Mouse (Mus musculus): ENCODE measurements around the gene Adh1. TPM values are rescaled to one million over a fixed set of nuclear protein-coding genes. Genes with fewer than 3 reads are reported as not detected.

The Adh1 gene
- total RNA-seq, 1 experiment from 2014 or later: not detected

- no peak for ATAC-seq (replicated peaks; ENCODE audit: insufficient number of reproducible peaks, low FRiP score, low TSS enrichment, poor library complexity, severe bottlenecking)
These were observed 21.3 kb upstream of the Adh1 start for GRCm38 (mm10) chr3:138239461-138239860.

- no peak for ATAC-seq (replicated peaks; ENCODE audit: insufficient number of reproducible peaks, low FRiP score, low TSS enrichment, poor library complexity, severe bottlenecking)
These were observed 20.4 kb upstream of the Adh1 start for GRCm38 (mm10) chr3:138240411-138240810.

DNA sequence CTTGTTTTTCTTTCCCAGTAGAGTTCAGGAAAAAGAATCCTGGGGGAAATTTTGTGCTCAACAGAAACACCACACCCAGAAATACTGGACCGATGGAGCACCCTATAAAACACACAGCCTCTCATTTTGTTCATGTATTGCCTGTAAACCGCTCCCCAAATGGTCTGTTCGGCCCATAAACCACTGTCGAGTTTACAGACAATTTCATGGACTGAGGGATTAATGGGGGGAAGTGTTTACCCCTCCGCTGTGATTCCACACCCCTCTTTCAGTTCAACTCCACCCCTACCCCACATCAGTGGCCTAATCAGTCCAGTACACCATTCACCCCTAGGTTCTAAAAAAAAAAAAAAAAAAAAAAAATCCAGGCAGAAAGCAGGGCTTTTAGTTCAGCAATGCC lies 19.8 kb upstream of the Adh1 start:
- no peak for ATAC-seq (replicated peaks; ENCODE audit: insufficient number of reproducible peaks, low FRiP score, low TSS enrichment, poor library complexity, severe bottlenecking)

DNA sequence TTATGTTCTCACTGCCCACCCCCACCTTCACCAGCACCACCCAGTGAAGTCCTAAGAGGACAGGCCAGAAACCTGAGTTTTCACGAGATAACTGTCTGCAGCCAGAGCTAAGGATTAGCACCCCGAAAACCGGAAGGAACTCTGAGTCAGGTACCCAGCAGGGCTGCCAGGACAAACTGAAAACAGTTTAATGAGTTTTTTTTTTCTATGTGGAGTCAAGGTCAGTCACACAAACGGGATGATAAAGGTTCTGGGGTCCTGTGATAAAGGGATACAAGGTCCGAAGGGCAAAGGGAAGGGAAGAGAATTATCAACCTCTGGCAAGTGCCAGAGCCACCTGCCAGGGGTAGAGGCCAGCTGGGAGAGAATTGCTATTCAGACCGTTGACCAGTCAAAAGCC lies 19.4 kb upstream of the Adh1 start:
- ATAC-seq (replicated peaks; ENCODE audit: insufficient number of reproducible peaks, low FRiP score, low TSS enrichment, poor library complexity, severe bottlenecking): no peak

DNA sequence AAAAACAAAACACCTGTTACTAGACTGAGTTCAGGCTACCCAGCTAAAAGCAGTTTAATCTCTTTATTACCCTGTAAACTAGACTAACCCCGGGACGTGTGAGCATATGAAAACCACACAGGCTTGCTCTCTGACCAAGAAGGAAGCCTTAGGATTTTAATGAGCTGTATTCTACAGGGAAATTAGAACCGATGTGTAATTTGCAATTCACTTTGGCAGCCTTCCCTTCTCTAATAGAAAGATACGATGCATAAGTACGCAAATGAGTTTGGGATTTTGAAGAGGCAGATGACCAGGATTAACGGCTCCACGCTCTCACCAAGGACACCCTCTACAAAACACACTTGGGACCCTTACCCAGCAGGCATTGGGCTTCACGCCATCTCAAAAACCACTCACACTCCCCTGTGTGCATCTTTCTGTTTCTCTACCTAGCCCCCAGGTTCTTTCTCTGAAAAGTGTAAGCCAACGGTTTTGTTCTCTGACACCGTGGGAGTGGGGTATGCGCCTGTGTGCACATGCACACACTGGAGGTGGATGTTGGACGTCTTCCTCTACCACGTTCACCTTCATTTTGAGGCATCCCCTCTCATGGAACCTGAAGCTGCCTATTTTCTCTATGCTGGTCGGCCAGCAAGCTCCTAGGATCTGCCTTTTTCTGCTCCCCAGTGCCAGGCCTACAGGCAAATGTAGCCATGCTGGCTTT lies 18.6 kb upstream of the Adh1 start:
- ATAC-seq (replicated peaks; ENCODE audit: insufficient number of reproducible peaks, low FRiP score, low TSS enrichment, poor library complexity, severe bottlenecking): no peak

GRCm38 (mm10) chr3:138242933-138243332 lies 17.9 kb upstream of the Adh1 start:
- no peak for ATAC-seq (replicated peaks; ENCODE audit: insufficient number of reproducible peaks, low FRiP score, low TSS enrichment, poor library complexity, severe bottlenecking)

- no peak for ATAC-seq (replicated peaks; ENCODE audit: insufficient number of reproducible peaks, low FRiP score, low TSS enrichment, poor library complexity, severe bottlenecking)
These were observed 16.4 kb upstream of the Adh1 start for GRCm38 (mm10) chr3:138244338-138244874.

DNA sequence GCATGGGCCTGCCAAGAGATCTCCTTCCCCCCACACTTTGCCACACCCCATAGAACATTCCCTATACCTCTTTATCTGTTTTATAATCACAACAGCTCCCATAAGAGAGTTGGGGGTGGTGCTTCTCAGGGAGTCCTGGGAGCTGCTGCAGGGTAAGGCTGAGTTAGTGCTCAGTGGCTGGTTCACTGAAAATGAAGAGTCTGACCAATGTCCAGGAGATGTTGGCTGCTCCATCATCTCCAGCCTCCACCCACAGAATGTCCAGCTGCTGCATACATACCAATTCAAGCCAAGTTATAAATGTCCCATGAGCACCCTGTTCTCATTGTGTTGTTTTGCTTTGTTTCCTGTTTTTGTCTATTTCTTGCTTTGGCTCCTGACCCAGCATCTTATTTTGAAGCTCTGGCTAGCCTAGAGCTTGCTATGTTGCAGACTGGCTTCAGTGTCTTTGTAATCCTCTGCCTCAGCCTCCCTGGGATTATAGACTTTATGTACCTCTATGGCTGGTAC lies 14.2 kb upstream of the Adh1 start:
- ATAC-seq (replicated peaks; ENCODE audit: insufficient number of reproducible peaks, low FRiP score, low TSS enrichment, poor library complexity, severe bottlenecking): no peak

DNA sequence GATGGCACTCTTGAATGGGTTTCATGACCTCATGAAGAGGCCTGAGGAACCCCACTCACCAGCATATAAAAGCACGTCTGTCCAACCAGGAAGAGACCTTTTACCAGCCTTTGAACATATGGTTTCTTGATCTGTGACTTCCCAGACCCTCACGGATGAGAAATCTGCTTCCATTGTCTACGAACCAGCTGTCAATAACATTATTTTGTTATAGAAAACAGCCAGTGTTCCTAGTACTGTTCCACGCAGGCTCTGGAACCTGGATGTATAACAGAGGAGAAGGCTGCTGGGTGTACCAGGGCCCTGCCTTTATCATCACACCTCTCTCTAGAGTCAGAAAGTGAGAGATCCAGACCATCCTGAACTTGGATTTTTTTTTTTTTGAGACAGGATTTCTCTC lies 13.6 kb upstream of the Adh1 start:
- no peak for ATAC-seq (replicated peaks; ENCODE audit: insufficient number of reproducible peaks, low FRiP score, low TSS enrichment, poor library complexity, severe bottlenecking)

DNA sequence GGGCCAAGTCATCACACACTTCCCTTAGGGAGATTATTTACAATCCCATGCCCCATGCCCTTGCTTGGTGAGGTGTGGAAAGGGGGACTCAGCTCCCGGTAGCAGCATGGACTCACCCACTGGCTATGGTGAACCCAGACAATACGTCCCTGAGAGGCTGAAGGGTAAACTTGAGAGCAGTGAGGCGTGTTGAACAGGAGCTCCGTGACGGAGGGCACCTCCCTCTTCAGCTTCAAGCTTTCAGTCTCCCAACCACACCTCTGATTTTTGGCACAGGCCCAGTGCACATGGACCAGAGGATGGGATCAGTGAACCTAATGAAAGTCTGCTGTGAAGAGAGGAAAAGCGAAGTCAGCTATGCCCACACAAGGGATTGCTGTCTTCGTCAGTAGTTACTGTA lies 12.8 kb upstream of the Adh1 start:
- ATAC-seq (replicated peaks; ENCODE audit: insufficient number of reproducible peaks, low FRiP score, low TSS enrichment, poor library complexity, severe bottlenecking): no peak

GRCm38 (mm10) chr3:138248746-138249145 lies 12.0 kb upstream of the Adh1 start:
- no peak for ATAC-seq (replicated peaks; ENCODE audit: insufficient number of reproducible peaks, low FRiP score, low TSS enrichment, poor library complexity, severe bottlenecking)

GRCm38 (mm10) chr3:138251156-138251555 lies 9.6 kb upstream of the Adh1 start:
- no peak for ATAC-seq (replicated peaks; ENCODE audit: insufficient number of reproducible peaks, low FRiP score, low TSS enrichment, poor library complexity, severe bottlenecking)

- no peak for ATAC-seq (replicated peaks; ENCODE audit: insufficient number of reproducible peaks, low FRiP score, low TSS enrichment, poor library complexity, severe bottlenecking)
These were observed 6.6 kb upstream of the Adh1 start for GRCm38 (mm10) chr3:138254205-138254604.

- no peak for ATAC-seq (replicated peaks; ENCODE audit: insufficient number of reproducible peaks, low FRiP score, low TSS enrichment, poor library complexity, severe bottlenecking)
These were observed 5.4 kb upstream of the Adh1 start for GRCm38 (mm10) chr3:138255366-138255765.

GRCm38 (mm10) chr3:138255780-138256550 lies 4.8 kb upstream of the Adh1 start:
- no peak for ATAC-seq (replicated peaks; ENCODE audit: insufficient number of reproducible peaks, low FRiP score, low TSS enrichment, poor library complexity, severe bottlenecking)

DNA sequence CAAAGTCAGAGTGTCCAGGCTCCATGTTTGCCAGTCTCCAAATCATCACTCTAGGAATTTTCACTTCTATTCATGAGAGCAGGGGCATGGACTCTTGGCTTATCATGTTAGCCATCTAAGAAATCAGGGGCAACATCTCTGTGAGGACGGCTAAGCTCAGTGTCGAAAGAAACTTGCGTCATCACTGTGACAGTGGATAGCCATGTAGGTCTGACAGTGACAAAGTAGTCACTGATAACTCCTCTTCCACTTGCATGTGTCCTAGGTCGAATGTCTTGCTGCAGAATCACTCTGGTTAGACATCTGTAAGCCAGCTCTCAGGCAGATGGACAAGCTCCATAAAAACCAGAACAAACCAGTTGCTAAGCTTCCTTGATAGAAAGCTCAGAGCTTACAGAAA lies 1.8 kb downstream of the Adh1 start:
- ATAC-seq (replicated peaks; ENCODE audit: insufficient number of reproducible peaks, low FRiP score, low TSS enrichment, poor library complexity, severe bottlenecking): no peak

DNA sequence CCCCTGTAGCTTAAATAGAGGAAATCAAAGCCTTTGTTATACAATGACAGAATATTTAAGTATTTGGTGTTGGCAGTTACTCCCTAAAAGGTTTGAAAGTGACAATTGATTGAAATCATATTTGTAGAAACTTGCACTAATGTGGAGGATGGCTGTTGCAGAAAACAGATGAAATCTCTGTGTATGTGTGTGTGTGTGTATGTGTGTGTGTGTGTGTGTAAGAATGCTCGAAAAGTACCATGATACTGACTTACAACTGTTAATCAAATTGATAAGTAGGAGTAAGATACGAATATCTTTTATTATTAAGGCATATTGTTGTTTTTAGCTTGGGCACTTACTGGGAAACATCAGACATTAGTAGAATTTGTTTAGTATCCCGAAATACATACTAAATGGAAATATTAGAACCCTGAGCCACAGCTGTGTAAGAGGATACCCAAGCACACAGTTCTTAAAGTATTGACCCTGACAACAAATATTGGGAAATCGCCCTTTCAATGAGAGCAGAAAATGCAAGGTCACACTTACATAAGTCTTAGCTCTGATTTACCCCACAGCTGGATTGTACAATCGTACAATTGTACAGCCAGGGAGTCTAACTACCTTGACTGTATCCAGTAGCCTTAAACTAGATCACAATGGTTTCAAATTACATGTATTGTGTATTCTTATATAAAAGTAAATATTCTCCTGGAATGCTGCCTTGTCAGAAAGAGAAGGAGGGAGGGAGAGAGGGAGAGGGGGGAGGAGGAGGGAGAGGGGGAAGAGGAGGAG lies 2.6 kb downstream of the Adh1 start:
- ATAC-seq (replicated peaks; ENCODE audit: insufficient number of reproducible peaks, low FRiP score, low TSS enrichment, poor library complexity, severe bottlenecking): no peak

DNA sequence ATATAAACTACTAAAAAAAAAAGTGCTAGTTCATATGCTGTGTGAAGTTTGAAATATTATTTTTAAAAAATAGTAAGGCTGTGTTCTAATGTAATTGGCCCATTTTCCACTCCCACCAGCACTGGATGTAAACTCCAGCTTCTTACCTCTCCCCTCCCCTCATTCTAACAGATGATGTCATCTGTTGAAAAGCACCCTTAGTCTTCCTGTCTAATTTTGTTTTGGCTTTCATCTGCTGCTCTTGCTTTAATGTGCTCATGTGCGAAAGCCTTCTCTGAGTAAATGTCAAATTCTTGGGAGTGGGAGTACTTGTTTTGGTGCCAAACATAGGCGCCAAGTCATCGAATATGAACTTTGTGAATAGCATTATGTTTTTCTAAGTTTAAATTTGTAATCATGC lies 3.9 kb downstream of the Adh1 start:
- ATAC-seq (replicated peaks; ENCODE audit: insufficient number of reproducible peaks, low FRiP score, low TSS enrichment, poor library complexity, severe bottlenecking): no peak

GRCm38 (mm10) chr3:138270507-138270906 lies 9.7 kb downstream of the Adh1 start:
- ATAC-seq (replicated peaks; ENCODE audit: insufficient number of reproducible peaks, low FRiP score, low TSS enrichment, poor library complexity, severe bottlenecking): no peak
